ENCODE assay signal across 17 mouse cellular contexts in genomic region chr9:77793838-77794237, GRCm38 (mm10).
"Had no signal": no experiment of that assay in that cellular context is flagged by ENCODE, and none has a peak within 500 bp of the region (broad histone marks: within the 10 kb centered on the region; RNA-seq: fewer than 3 reads in every experiment).

No protein-coding gene starts in this region.

- H3K4me3 ChIP-seq: midbrain, embryonic 10.5 days; midbrain, embryonic 15.5 days; myocyte; neural tube, embryonic 13.5 days; neural tube, embryonic 15.5 days had no signal

- H3K9ac ChIP-seq: lung, embryonic 14.5 days; midbrain, embryonic 15.5 days; neural tube, embryonic 13.5 days; neural tube, embryonic 15.5 days had no signal

- ATAC-seq: midbrain, embryonic 15.5 days had no signal

- H3K27ac ChIP-seq: midbrain, embryonic 10.5 days; midbrain, embryonic 15.5 days; neural tube, embryonic 13.5 days; neural tube, embryonic 15.5 days had no signal

- H3K4me1 ChIP-seq: midbrain, embryonic 10.5 days; neural tube, embryonic 13.5 days; neural tube, embryonic 15.5 days had no signal

- H3K4me2 ChIP-seq: lung, embryonic 14.5 days; midbrain, embryonic 15.5 days; neural tube, embryonic 13.5 days; neural tube, embryonic 15.5 days had no signal

- DNase-seq: lung, adult 18-20 months; lung, embryonic 14.5 days; lung, postnatal 10 days; lung, postnatal 4 days; retina, postnatal 1 day; right cerebral cortex, adult 18-20 months; right cerebral cortex, postnatal 25 days; right cerebral cortex, postnatal 4 days; spleen, adult 18-20 months; thymus, adult 18-20 months; thymus, postnatal 14 days; thymus, postnatal 36 days had no signal

- H3K27me3 ChIP-seq: midbrain, embryonic 15.5 days; neural tube, embryonic 13.5 days; neural tube, embryonic 15.5 days had no signal

- H3K9me3 ChIP-seq: midbrain, embryonic 10.5 days; midbrain, embryonic 15.5 days; neural tube, embryonic 13.5 days; neural tube, embryonic 15.5 days had no signal
